Comparison of ENCODE assay signal across 13 mouse cellular contexts in genomic region chr10:121370777-121371176, GRCm38 (mm10). TPM values are rescaled to one million over a fixed set of nuclear protein-coding genes. Genes with fewer than 3 reads are reported as not detected.
DNase-seq lines count a peak whose midpoint lies in the region; ATAC-seq and TF ChIP-seq lines count a peak whose summit lies in the region.
"Had no signal": no experiment of that assay in that cellular context is flagged by ENCODE, and none has a peak within 500 bp of the region (broad histone marks: within the 10 kb centered on the region; RNA-seq: fewer than 3 reads in every experiment).

No protein-coding gene starts in this region.

- H3K4me1 ChIP-seq in heart, adult 2 months (ENCODE audit: control insufficient read depth, insufficient read depth, low read length), result peaks cover 3% of the 10 kb centered on the region
- peaks cover 5% of the 10 kb centered on the region for H3K4me1 ChIP-seq in lung, embryonic 14.5 days (ENCODE audit: insufficient read depth)
- H3K4me1 ChIP-seq in ES-Bruce4 (ENCODE audit: control insufficient read depth, insufficient read depth, low read length), result no peaks in the 10 kb centered on the region
- peaks cover 40% of the 10 kb centered on the region for H3K4me1 ChIP-seq in liver, postnatal 0 days (ENCODE audit: insufficient read depth)

- H3K4me2 ChIP-seq in lung, embryonic 14.5 days, result no peak overlapping the region
- H3K4me2 ChIP-seq in liver, postnatal 0 days (ENCODE audit: low read depth, low read length), result no peak overlapping the region
- H3K4me2 ChIP-seq: limb, embryonic 15.5 days had no signal

- WGBS in heart, adult 2 months, result 96% methylated on average over 6 of the region's 6 CpGs
- WGBS in lung, embryonic 14.5 days, result 88% methylated on average over 6 of the region's 6 CpGs
- WGBS in liver, postnatal 0 days (ENCODE audit: insufficient replicate concordance), result 90% methylated on average over 6 of the region's 6 CpGs

- ATAC-seq in lung, embryonic 14.5 days (ENCODE audit: insufficient read depth), result no peak
- ATAC-seq in liver, postnatal 0 days, result no peak
- ATAC-seq: inflammation-experienced regulatory T-cells, adult 6 months had no signal

- no peaks in the 10 kb centered on the region for H3K27me3 ChIP-seq in heart, adult 2 months (ENCODE audit: control insufficient read depth, insufficient read depth, low read length)
- no peaks in the 10 kb centered on the region for H3K27me3 ChIP-seq in lung, embryonic 14.5 days (ENCODE audit: insufficient read depth, low read length)
- H3K27me3 ChIP-seq in ES-Bruce4 (ENCODE audit: control insufficient read depth, insufficient read depth, low read length, poor library complexity, severe bottlenecking), result no peaks in the 10 kb centered on the region
- H3K27me3 ChIP-seq in liver, postnatal 0 days (ENCODE audit: insufficient read depth, low read length), result no peaks in the 10 kb centered on the region
- H3K27me3 ChIP-seq: limb, embryonic 15.5 days had no signal

- H3K4me3 ChIP-seq in heart, adult 2 months, result no peak overlapping the region
- H3K4me3 ChIP-seq in lung, embryonic 14.5 days (ENCODE audit: low read depth, low read length), result no peak overlapping the region
- H3K4me3 ChIP-seq in ES-Bruce4 (ENCODE audit: low read depth, low read length), result no peak overlapping the region
- H3K4me3 ChIP-seq in liver, postnatal 0 days (ENCODE audit: low read depth, low read length), result no peak overlapping the region
- H3K4me3 ChIP-seq: limb, embryonic 15.5 days had no signal

- H3K79me2 ChIP-seq in heart, adult 2 months (replicated peaks; ENCODE audit: control insufficient read depth, insufficient read depth, low read length), result peaks cover 5% of the 10 kb centered on the region

- no peak overlapping the region for H3K9ac ChIP-seq in heart, adult 2 months (ENCODE audit: low read depth, low read length)
- no peak overlapping the region for H3K9ac ChIP-seq in lung, embryonic 14.5 days
- no peak overlapping the region for H3K9ac ChIP-seq in ES-Bruce4 (ENCODE audit: low read depth, poor library complexity, severe bottlenecking)
- H3K9ac ChIP-seq in liver, postnatal 0 days (replicated peaks), result no peak overlapping the region
- H3K9ac ChIP-seq: limb, embryonic 15.5 days had no signal

- no peaks in the 10 kb centered on the region for H3K9me3 ChIP-seq in lung, embryonic 14.5 days (ENCODE audit: low read depth, low read length)
- H3K9me3 ChIP-seq in ES-Bruce4 (replicated peaks; ENCODE audit: control insufficient read depth, insufficient read depth, low read length, poor library complexity, severe bottlenecking), result no peaks in the 10 kb centered on the region
- no peaks in the 10 kb centered on the region for H3K9me3 ChIP-seq in liver, postnatal 0 days (ENCODE audit: low read length)
- H3K9me3 ChIP-seq: limb, embryonic 15.5 days had no signal

- no peak overlapping the region for H3K27ac ChIP-seq in heart, adult 2 months
- no peak overlapping the region for H3K27ac ChIP-seq in lung, embryonic 14.5 days (ENCODE audit: low read depth)
- no peak overlapping the region for H3K27ac ChIP-seq in ES-Bruce4 (ENCODE audit: insufficient read depth, low read length)
- no peak overlapping the region for H3K27ac ChIP-seq in liver, postnatal 0 days (ENCODE audit: low read depth)
- H3K27ac ChIP-seq: limb, embryonic 15.5 days had no signal

- no peak for DNase-seq in heart, adult 2 months
- no peak for DNase-seq in heart, postnatal 36 days
- no peak for DNase-seq in lung, embryonic 14.5 days
- no peak for DNase-seq in lung, postnatal 25 days (ENCODE audit: low spot score)
- no peak for DNase-seq in liver, postnatal 0 days
- DNase-seq in thymus, postnatal 0 days (ENCODE audit: low spot score), result no peak
- DNase-seq in cerebellum, adult 11-12 months, result no peak
- DNase-seq: cerebellum, postnatal 25 days; layer of hippocampus, postnatal 36 days; midbrain, embryonic 14.5 days had no signal

- peak; percentile 60 for TF ChIP-seq CTCF in heart, adult 2 months (IDR thresholded peaks at IDR 0.05)
- TF ChIP-seq CTCF in lung, embryonic 14.5 days (IDR thresholded peaks at IDR 0.05; ENCODE audit: low read depth), result peak; percentile 50
- TF ChIP-seq CTCF in ES-Bruce4 (IDR thresholded peaks at IDR 0.05; ENCODE audit: low read depth, low read length), result peak; percentile 72
- TF ChIP-seq CTCF in liver, postnatal 0 days (IDR thresholded peaks at IDR 0.05; ENCODE audit: low read depth), result peak; percentile 59

- intact Hi-C loops in heart, adult 2 months (cut with DNase I), result no loop called here
- intact Hi-C loops in heart, postnatal 36 days (cut with DNase I), result no loop called here

- no peak for TF ChIP-seq POLR2A in heart, adult 2 months (IDR thresholded peaks at IDR 0.05; ENCODE audit: insufficient read depth, low read depth, low read length)
- TF ChIP-seq POLR2A in ES-Bruce4 (IDR thresholded peaks at IDR 0.05; ENCODE audit: insufficient read depth, low read length), result no peak

- no peak for TF ChIP-seq EP300 in heart, adult 2 months (IDR thresholded peaks at IDR 0.05; ENCODE audit: insufficient read depth, low read depth, low read length)
- no peak for TF ChIP-seq EP300 in ES-Bruce4 (IDR thresholded peaks at IDR 0.05; ENCODE audit: insufficient read depth, low read depth, low read length)
- no peak for TF ChIP-seq EP300 in liver, postnatal 0 days (IDR thresholded peaks at IDR 0.05; ENCODE audit: low read depth)

- H3K36me3 ChIP-seq in heart, adult 2 months (ENCODE audit: control insufficient read depth, insufficient read depth, low read length), result no peaks in the 10 kb centered on the region
- peaks cover 26% of the 10 kb centered on the region; the same call in 1 of the 2 replicates for H3K36me3 ChIP-seq in lung, embryonic 14.5 days (ENCODE audit: insufficient read depth)
- no peaks in the 10 kb centered on the region for H3K36me3 ChIP-seq in ES-Bruce4 (ENCODE audit: control insufficient read depth, insufficient read depth, low read length, poor library complexity, severe bottlenecking)
- H3K36me3 ChIP-seq in liver, postnatal 0 days (replicated peaks; ENCODE audit: insufficient read depth, low read length), result peaks cover 24% of the 10 kb centered on the region

RNA-seq across cellular contexts. Expression of gene Gns, which starts 5.9 kb away (rescaled TPM):
- 10 to 100 TPM; 82.1 to 92.2 TPM for total RNA-seq in heart, adult 2 months (2021)
- polyA plus RNA-seq in heart, adult 2 months (2012; rRNA removed), result 45.5 and 55.9 TPM in 2 replicates
- 10 to 100 TPM; 82.1 to 83.5 TPM for total RNA-seq in heart, postnatal 36 days (2021)
- polyA plus RNA-seq in lung, embryonic 14.5 days (2014; fragmentation: Nextera tagmentation; extraction: Ambion mirVana), result 46.9 and 47.0 TPM in 2 replicates
- polyA plus RNA-seq in ES-Bruce4 (2011; ENCODE audit: insufficient read depth, insufficient read length, low read depth, missing spikeins), result 42.4 and 44.2 TPM in 2 replicates
- polyA plus RNA-seq in liver, postnatal 0 days (2015; fragmentation: Nextera tagmentation; extraction: Ambion mirVana), result 27.7 and 28.9 TPM in 2 replicates
- 19.6 and 19.8 TPM in 2 replicates for polyA plus RNA-seq in thymus, postnatal 0 days (2015; fragmentation: Nextera tagmentation; extraction: Ambion mirVana)

RNA-seq across cellular contexts. Expression of gene Tbc1d30, which starts 19.7 kb away (rescaled TPM):
- 1 to 10 TPM; 1.8 to 1.9 TPM for total RNA-seq in heart, adult 2 months (2021)
- polyA plus RNA-seq in heart, adult 2 months (2012; rRNA removed), result 0.61 and 0.91 TPM in 2 replicates
- total RNA-seq in heart, postnatal 36 days (2021), result 1 to 10 TPM; 2.8 to 3.0 TPM
- polyA plus RNA-seq in lung, embryonic 14.5 days (2014; fragmentation: Nextera tagmentation; extraction: Ambion mirVana), result 1.7 and 2.5 TPM in 2 replicates
- polyA plus RNA-seq in ES-Bruce4 (2011; ENCODE audit: insufficient read depth, insufficient read length, low read depth, missing spikeins), result not detected in 2 replicates
- 0.75 and 1.4 TPM in 2 replicates for polyA plus RNA-seq in liver, postnatal 0 days (2015; fragmentation: Nextera tagmentation; extraction: Ambion mirVana)
- 0.25 and 0.37 TPM in 2 replicates for polyA plus RNA-seq in thymus, postnatal 0 days (2015; fragmentation: Nextera tagmentation; extraction: Ambion mirVana)
